In genomic region chr1:180148563-180148962, GRCm38 (mm10) we compare ENCODE assay signal across 15 mouse cellular contexts. TPM values are rescaled to one million over a fixed set of nuclear protein-coding genes. Genes with fewer than 3 reads are reported as not detected.
DNase-seq lines count a peak whose midpoint lies in the region; ATAC-seq and TF ChIP-seq lines count a peak whose summit lies in the region.
"Had no signal": no experiment of that assay in that cellular context is flagged by ENCODE, and none has a peak within 500 bp of the region (broad histone marks: within the 10 kb centered on the region; RNA-seq: fewer than 3 reads in every experiment).

No protein-coding gene starts in this region.

- 0 out of 2 replicates have a peak, but pooled peaks cover 2% of the 10 kb centered on the region for H3K4me1 ChIP-seq in heart, embryonic 12.5 days (replicated peaks)
- H3K4me1 ChIP-seq in G1E (ENCODE audit: insufficient read depth, low read depth, low read length), result peaks cover 34% of the 10 kb centered on the region
- peaks cover 14% of the 10 kb centered on the region for H3K4me1 ChIP-seq in liver, embryonic 16.5 days (ENCODE audit: control insufficient read depth, low read depth, low read length)
- H3K4me1 ChIP-seq: lung, embryonic 15.5 days had no signal

- peak; percentile 45; the same call in 1 of the 2 replicates for ATAC-seq in heart, embryonic 12.5 days (ENCODE audit: insufficient number of reproducible peaks, low FRiP score)
- peak; percentile 83 for ATAC-seq in G1E (ENCODE audit: extremely low read depth, insufficient number of reproducible peaks, low FRiP score, poor library complexity, severe bottlenecking)
- peak; percentile 83 for ATAC-seq in erythroblast, adult 5-6 weeks (replicated peaks; ENCODE audit: low FRiP score, poor library complexity, severe bottlenecking)
- ATAC-seq in liver, embryonic 16.5 days (ENCODE audit: low read depth), result peak; percentile 99
- ATAC-seq: forebrain, postnatal 0 days had no signal

- peaks cover 43% of the 10 kb centered on the region for H3K36me3 ChIP-seq in heart, embryonic 12.5 days
- H3K36me3 ChIP-seq in G1E (replicated peaks), result peaks cover 45% of the 10 kb centered on the region
- peaks cover 20% of the 10 kb centered on the region for H3K36me3 ChIP-seq in liver, embryonic 16.5 days (ENCODE audit: control insufficient read depth, insufficient read depth)

- TF ChIP-seq CTCF in G1E (IDR thresholded peaks at IDR 0.05; ENCODE audit: low read depth, low read length), result no peak

- H3K27ac ChIP-seq in heart, embryonic 12.5 days (ENCODE audit: poor library complexity, severe bottlenecking), result no peak overlapping the region
- peak overlapping the region; percentile 89 for H3K27ac ChIP-seq in liver, embryonic 16.5 days (ENCODE audit: low read length)
- H3K27ac ChIP-seq: gastrocnemius, adult 2 months; left cerebral cortex, adult 2 months; lung, embryonic 15.5 days had no signal

- no peak overlapping the region for H3K4me3 ChIP-seq in heart, embryonic 12.5 days
- peak overlapping the region; percentile 64; the same call in 1 of the 2 replicates for H3K4me3 ChIP-seq in G1E (ENCODE audit: low read depth, low read length)
- H3K4me3 ChIP-seq in liver, embryonic 16.5 days (ENCODE audit: low read depth, low read length), result peak overlapping the region; percentile 9
- H3K4me3 ChIP-seq: gastrocnemius, adult 2 months; left cerebral cortex, adult 2 months; lung, embryonic 15.5 days had no signal

- DNase-seq in heart, adult 8-10 months (ENCODE audit: low spot score), result no peak
- DNase-seq in G1E (ENCODE audit: low spot score), result peak; percentile 62
- DNase-seq in gastrocnemius, adult 8-10 months (ENCODE audit: low spot score in 2 of 2), result no peak
- DNase-seq in testis, postnatal 10 days (ENCODE audit: low spot score), result no peak
- DNase-seq in urinary bladder, postnatal 25 days (ENCODE audit: low spot score), result no peak
- DNase-seq: adrenal gland, adult 2 months; cerebellum, postnatal 10 days; forebrain, postnatal 0 days; gastrocnemius, adult 2 months; kidney, adult 2 months had no signal

- H3K9me3 ChIP-seq in heart, embryonic 12.5 days (replicated peaks), result no peaks in the 10 kb centered on the region
- H3K9me3 ChIP-seq in G1E (replicated peaks), result no peaks in the 10 kb centered on the region
- no peaks in the 10 kb centered on the region for H3K9me3 ChIP-seq in liver, embryonic 16.5 days (replicated peaks; ENCODE audit: control insufficient read depth, low read length)
- H3K9me3 ChIP-seq: lung, embryonic 15.5 days had no signal

- H3K27me3 ChIP-seq in heart, embryonic 12.5 days (replicated peaks), result no peaks in the 10 kb centered on the region
- H3K27me3 ChIP-seq in G1E (ENCODE audit: insufficient read depth, low read length), result no peaks in the 10 kb centered on the region
- H3K27me3 ChIP-seq in liver, embryonic 16.5 days (ENCODE audit: control insufficient read depth, insufficient read depth, low read depth, low read length), result no peaks in the 10 kb centered on the region
- H3K27me3 ChIP-seq: lung, embryonic 15.5 days had no signal

- H3K9ac ChIP-seq in heart, embryonic 12.5 days, result no peak overlapping the region
- H3K9ac ChIP-seq in liver, embryonic 16.5 days (ENCODE audit: low read depth, low read length), result 0 out of 2 replicates have a peak overlapping the region, but pooled peaks have one; percentile 15
- H3K9ac ChIP-seq: forebrain, postnatal 0 days; lung, embryonic 15.5 days had no signal

- 0 out of 2 replicates have a peak overlapping the region, but pooled peaks have one; percentile 12 for H3K4me2 ChIP-seq in heart, embryonic 12.5 days
- peak overlapping the region; percentile 48 for H3K4me2 ChIP-seq in liver, embryonic 16.5 days (ENCODE audit: low read depth, low read length)
- H3K4me2 ChIP-seq: lung, embryonic 15.5 days had no signal

- 82% methylated on average over 4 of the region's 4 CpGs for WGBS in heart, embryonic 12.5 days
- 41% methylated on average over 4 of the region's 4 CpGs for WGBS in liver, embryonic 16.5 days (ENCODE audit: insufficient replicate concordance)

RNA-seq across cellular contexts. Expression of gene Coq8a, which starts 50.8 kb away (rescaled TPM):
- 15.2 and 17.8 TPM in 2 replicates for polyA plus RNA-seq in heart, embryonic 12.5 days (2016; fragmentation: Nextera tagmentation; extraction: Ambion mirVana)
- 1,000 to 10,000 TPM in 1 of 4 experiments, 100 to 1,000 TPM in 3; 923 to 1,131 (median 957) TPM for total RNA-seq in heart, adult 8-10 months (2022)
- 3.6 and 4.4 TPM in 2 replicates for total RNA-seq in G1E (2014; fragmentation: Nextera tagmentation)
- total RNA-seq in G1E (2017), result 4.0 and 4.3 TPM in 2 replicates
- polyA plus RNA-seq in G1E (2012), result 4.6 and 6.2 TPM in 2 replicates
- 7.3 TPM in 1 of 2 replicates, not detected in the other for total RNA-seq in erythroblast, adult 5-6 weeks (2015; ENCODE audit: low replicate concordance)
- total RNA-seq in erythroblast, adult 5-6 weeks (2017; ENCODE audit: low replicate concordance), result 2.0 TPM in 1 of 2 replicates, not detected in the other
- polyA plus RNA-seq in liver, embryonic 16.5 days (2015; fragmentation: Nextera tagmentation; extraction: Ambion mirVana), result 37.0 and 43.7 TPM in 2 replicates
- 1,000 to 10,000 TPM in 2 of 4 experiments, 100 to 1,000 TPM in 2; 819 to 1,131 (median 992) TPM for total RNA-seq in gastrocnemius, adult 8-10 months (2022)

Comparison
In these comparisons a context has a peak if more than half of its experiments do, and no peak if none do; other contexts are left out.
1. ATAC-seq: peak in every context shown above with its lines; median percentile 99 in liver, embryonic 16.5 days; 83 in G1E; 83 in erythroblast, adult 5-6 weeks; 45 in heart, embryonic 12.5 days.
2. RNA of gene Coq8a, which starts 50.8 kb away (total RNA-seq): 819 to 1,131 TPM in gastrocnemius, adult 8-10 months and 923 to 1,131 TPM in heart, adult 8-10 months; 3.6 to 4.4 TPM in G1E and 2.0 to 7.3 TPM in erythroblast, adult 5-6 weeks; every median in the first group is over 10 times any median in the second.